ENCODE assay signal across 15 mouse cellular contexts in the genomic region with DNA sequence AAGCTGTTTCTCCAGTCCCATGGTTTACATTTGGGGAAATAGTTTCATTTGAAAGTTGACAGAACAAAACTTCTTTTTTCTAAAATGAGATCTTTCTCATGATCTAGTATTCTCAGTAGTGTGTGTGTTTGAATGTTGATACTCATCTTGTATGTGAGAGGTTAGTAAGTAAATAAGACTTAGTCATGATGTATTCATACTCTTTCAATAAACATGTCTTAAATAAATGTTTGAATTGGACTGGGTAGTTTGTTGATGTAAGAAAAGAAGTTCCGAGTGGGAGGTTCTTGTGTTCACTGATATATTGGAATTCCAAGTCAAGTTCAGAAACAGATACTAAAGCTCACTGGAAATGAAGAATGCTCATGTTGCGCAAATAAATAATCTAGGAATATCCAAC. TPM values are rescaled to one million over a fixed set of nuclear protein-coding genes. Genes with fewer than 3 reads are reported as not detected.
"Had no signal": no experiment of that assay in that cellular context is flagged by ENCODE, and none has a peak within 500 bp of the region (broad histone marks: within the 10 kb centered on the region; RNA-seq: fewer than 3 reads in every experiment).

No protein-coding gene starts in this region.

- H3K27ac ChIP-seq: neural tube, embryonic 13.5 days; neural tube, embryonic 15.5 days; stomach, embryonic 15.5 days had no signal

- H3K27me3 ChIP-seq: neural tube, embryonic 13.5 days; neural tube, embryonic 15.5 days; stomach, embryonic 15.5 days had no signal

- H3K36me3 ChIP-seq: neural tube, embryonic 13.5 days; neural tube, embryonic 15.5 days; stomach, embryonic 15.5 days had no signal

- H3K4me2 ChIP-seq: neural tube, embryonic 13.5 days; neural tube, embryonic 15.5 days; stomach, embryonic 15.5 days had no signal

- H3K4me1 ChIP-seq: neural tube, embryonic 13.5 days; neural tube, embryonic 15.5 days had no signal

- H3K4me3 ChIP-seq: neural tube, embryonic 13.5 days; neural tube, embryonic 15.5 days; stomach, embryonic 15.5 days had no signal

- H3K9me3 ChIP-seq: neural tube, embryonic 13.5 days; neural tube, embryonic 15.5 days; stomach, embryonic 15.5 days had no signal

- H3K9ac ChIP-seq: neural tube, embryonic 13.5 days; neural tube, embryonic 15.5 days; stomach, embryonic 15.5 days had no signal

- DNase-seq: right cerebral cortex, adult 18-20 months; right cerebral cortex, postnatal 14 days; right cerebral cortex, postnatal 25 days; right cerebral cortex, postnatal 4 days; spleen, adult 18-20 months; thymus, adult 18-20 months; thymus, adult 2 months; thymus, postnatal 14 days; thymus, postnatal 25 days; thymus, postnatal 36 days; thymus, postnatal 4 days had no signal

RNA-seq across cellular contexts. Expression of a gene that starts 25.1 kb away (rescaled TPM):
- total RNA-seq: neutrophil, adult 5-6 weeks had no signal
